Mouse (Mus musculus): Measurements from ENCODE around the gene Ccng2.

The Ccng2 gene

DNA sequence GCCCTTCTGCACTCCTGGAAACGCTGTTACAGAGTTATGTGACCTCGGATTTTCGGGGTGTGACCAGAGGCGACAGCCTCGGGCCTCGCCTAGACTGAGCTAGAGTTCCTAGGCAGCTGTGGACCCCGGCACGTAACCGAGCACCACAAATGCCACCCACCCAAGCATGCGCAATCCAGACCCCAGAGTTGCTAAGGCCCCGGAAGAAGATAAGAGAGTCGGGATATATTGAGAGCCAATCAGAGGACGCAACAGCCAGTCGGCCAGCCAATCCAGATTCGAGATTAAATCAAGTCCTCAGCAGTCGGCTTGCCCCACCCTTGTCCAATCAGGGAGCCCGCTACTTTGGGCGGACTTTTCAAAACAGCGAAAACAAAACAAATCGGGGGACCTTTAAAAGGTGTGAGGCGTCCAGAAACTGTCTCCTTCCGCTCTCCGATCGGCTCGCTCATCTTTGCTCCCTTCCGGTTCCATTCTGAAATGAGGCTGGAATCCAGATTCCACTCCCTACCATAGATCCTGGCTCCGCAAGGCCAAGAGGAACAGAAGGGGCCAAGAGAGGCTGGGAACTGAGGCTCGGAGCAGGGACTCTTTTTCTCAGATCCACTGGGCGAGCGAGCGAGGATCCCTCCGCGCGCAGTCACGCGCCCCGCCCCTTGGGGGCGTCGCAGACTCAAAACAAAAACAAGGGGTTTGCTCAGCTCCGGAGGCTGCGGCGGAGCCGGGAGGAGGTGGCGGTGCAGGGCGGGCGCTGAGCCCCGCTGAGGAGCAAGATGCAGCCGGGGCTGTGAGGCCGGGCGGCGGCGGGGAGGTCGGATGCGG, at the start of gene Ccng2:
Gene Ccng2, plus strand, starts transcription at position 375 of the 822 bp plus-strand sequence.
- peak; percentile 93 for DNase-seq (ENCODE audit: low spot score)

- no peak for DNase-seq (ENCODE audit: low spot score)
Measured at GRCm38 (mm10) chr5:93218375-93218774, 48.7 kb upstream of the Ccng2 start.

GRCm38 (mm10) chr5:93221661-93222060, 45.4 kb upstream of the Ccng2 start:
- peak; percentile 19 for DNase-seq (ENCODE audit: low spot score)

DNA sequence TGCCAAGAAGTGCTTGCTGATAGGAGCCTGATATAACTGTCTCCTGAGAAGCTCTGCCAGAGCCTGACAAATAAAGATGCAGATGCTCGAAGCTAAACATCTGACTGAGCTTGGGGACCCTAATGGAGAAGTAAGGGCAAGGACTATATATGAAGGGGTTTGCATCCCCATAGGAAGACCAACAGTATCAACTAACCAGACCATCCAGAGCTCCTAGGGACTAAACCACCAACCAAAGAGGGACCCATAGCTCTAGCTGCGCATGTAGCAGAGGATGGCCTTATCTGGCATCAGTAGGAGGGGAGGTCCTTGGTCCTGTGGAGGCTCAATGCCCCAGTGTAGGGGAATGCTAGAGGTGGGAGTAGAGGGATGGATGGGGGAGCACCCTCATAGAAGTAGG, 42.5 kb upstream of the Ccng2 start:
- DNase-seq (ENCODE audit: low spot score): no peak

GRCm38 (mm10) chr5:93227157-93227556, 39.9 kb upstream of the Ccng2 start:
- no peak for DNase-seq (ENCODE audit: low spot score)

- DNase-seq (ENCODE audit: low spot score): no peak
Measured at GRCm38 (mm10) chr5:93229527-93229926, 37.5 kb upstream of the Ccng2 start.

GRCm38 (mm10) chr5:93231721-93232120, 35.3 kb upstream of the Ccng2 start:
- DNase-seq (ENCODE audit: low spot score): no peak

- DNase-seq (ENCODE audit: low spot score): no peak
Measured at GRCm38 (mm10) chr5:93232838-93233237, 34.2 kb upstream of the Ccng2 start.

- DNase-seq (ENCODE audit: low spot score): no peak
Measured at GRCm38 (mm10) chr5:93234130-93234529, 32.9 kb upstream of the Ccng2 start.

GRCm38 (mm10) chr5:93234605-93235004, 32.5 kb upstream of the Ccng2 start:
- DNase-seq (ENCODE audit: low spot score): no peak

GRCm38 (mm10) chr5:93235888-93236287, 31.2 kb upstream of the Ccng2 start:
- DNase-seq (ENCODE audit: low spot score): no peak

GRCm38 (mm10) chr5:93236541-93236940, 30.5 kb upstream of the Ccng2 start:
- no peak for DNase-seq (ENCODE audit: low spot score)

- no peak for DNase-seq (ENCODE audit: low spot score)
Measured at GRCm38 (mm10) chr5:93239590-93240544, 27.2 kb upstream of the Ccng2 start.

GRCm38 (mm10) chr5:93245280-93245679, 21.8 kb upstream of the Ccng2 start:
- no peak for DNase-seq (ENCODE audit: low spot score)

- DNase-seq (ENCODE audit: low spot score): no peak
Measured at GRCm38 (mm10) chr5:93249940-93250578, 17.0 kb upstream of the Ccng2 start.

- peak; percentile 16 for DNase-seq (ENCODE audit: low spot score)
Measured at GRCm38 (mm10) chr5:93251001-93251760, 15.9 kb upstream of the Ccng2 start.

GRCm38 (mm10) chr5:93255759-93256265, 11.2 kb upstream of the Ccng2 start:
- DNase-seq (ENCODE audit: low spot score): no peak

DNA sequence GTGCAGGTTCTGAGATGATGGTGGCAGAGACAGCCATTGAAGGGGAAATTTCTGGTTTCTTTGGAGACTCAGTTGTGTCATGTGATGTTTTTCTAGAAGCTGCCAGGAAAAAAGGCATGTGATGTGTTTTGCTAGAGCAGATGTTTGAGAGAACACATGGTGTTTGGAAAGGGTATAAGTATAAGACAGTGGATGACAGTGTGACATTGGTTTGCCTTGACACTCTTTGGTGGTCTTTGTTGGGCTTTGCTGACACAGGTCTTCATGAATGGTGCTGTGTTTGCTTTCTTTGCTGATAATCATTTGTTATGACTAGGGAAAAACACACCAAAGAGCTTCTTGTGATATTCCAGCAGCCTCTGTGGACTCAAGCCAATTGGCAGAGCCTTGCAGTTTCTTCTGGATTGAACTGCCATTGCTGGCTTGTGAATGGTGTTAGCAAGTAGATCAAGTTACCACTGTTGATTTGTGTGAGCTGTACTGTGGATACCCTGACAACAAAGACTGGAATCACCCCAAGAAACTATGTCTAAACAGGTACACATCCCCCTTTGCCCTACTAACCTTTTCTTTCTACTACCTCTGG, 10.1 kb upstream of the Ccng2 start:
- DNase-seq (ENCODE audit: low spot score): no peak

DNA sequence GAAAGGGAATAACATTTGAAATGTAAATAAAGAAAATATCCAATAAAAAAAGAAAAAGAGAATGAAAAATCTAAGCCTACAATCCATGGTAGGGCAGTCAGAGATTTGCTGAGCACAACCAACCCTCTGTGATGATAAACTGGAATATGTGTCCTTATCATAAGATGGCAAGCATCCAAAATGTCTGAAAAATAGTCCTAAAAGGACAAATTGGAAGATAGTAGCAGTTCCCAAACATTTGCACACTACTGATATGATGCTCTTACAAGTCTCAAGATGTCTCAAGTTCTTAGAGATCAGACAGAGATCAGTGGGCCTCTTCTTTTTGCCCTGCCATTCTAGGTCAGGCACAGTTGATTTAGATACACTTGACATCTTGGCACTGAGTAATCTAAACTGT, 7.7 kb upstream of the Ccng2 start:
- DNase-seq (ENCODE audit: low spot score): no peak

DNA sequence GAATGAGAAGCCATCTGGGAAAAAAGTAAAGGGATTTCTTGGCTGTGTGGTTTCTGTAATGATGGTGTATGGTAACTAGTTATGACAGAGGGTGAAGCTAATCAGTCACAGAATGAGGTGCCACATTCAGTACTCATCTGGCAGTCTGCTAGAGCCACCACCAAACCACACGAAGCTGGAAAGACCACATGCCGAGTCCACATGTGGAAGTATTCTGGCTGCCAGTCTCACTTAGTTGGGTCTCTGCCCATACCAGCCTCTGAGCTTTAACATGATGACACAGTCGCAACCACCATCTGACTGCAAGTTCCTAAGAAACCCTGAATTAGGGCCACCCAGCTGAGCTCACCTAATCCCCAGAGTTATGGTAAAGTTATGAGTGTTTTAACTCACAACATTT, 6.1 kb upstream of the Ccng2 start:
- DNase-seq (ENCODE audit: low spot score): no peak

- DNase-seq (ENCODE audit: low spot score): no peak
Measured at GRCm38 (mm10) chr5:93262751-93263150, 4.3 kb upstream of the Ccng2 start.
